Mouse (Mus musculus) heart, adult 2 months (tissue): ENCODE data around the gene Fam89a. TPM values are rescaled to one million over a fixed set of nuclear protein-coding genes. Genes with fewer than 3 reads are reported as not detected.
A peak's percentile ranks its signal among the peaks of the same experiment; 100 is the strongest.

Experiments used
- DNase-seq, 2 experiments: peaks; one replicate each; pipeline ENCODE4 v3.0.0; 2021
- H3K27ac ChIP-seq: fragments of 200-600 bp; 2 replicates; pipeline ENCODE4 v1.8.1; 2022
- H3K27me3 ChIP-seq: fragments of 200-500 bp; 2 replicates; pipeline ENCODE4 v1.6.1; 2012; ENCODE audit warnings: mild to moderate bottlenecking, low read length, inconsistent platforms, mixed read lengths; ENCODE audit not compliant: control insufficient read depth, insufficient read depth
- H3K36me3 ChIP-seq: fragments of 200-500 bp; 2 replicates; pipeline ENCODE4 v1.6.1; 2012; ENCODE audit warnings: low read length, inconsistent platforms; ENCODE audit not compliant: control insufficient read depth, insufficient read depth
- H3K4me1 ChIP-seq: fragments of 200-500 bp; 2 replicates; pipeline ENCODE4 v1.6.1; 2011; ENCODE audit warnings: low read length; ENCODE audit not compliant: control insufficient read depth, insufficient read depth
- H3K4me3 ChIP-seq: fragments of 200-600 bp; 2 replicates; pipeline ENCODE4 v1.8.1; 2022
- H3K79me2 ChIP-seq: fragments of 200-500 bp; replicated peaks from 2 replicates; pipeline ENCODE4 v1.6.1; 2012; ENCODE audit warnings: mild to moderate bottlenecking, inconsistent platforms, low read length, moderate library complexity, mixed read lengths; ENCODE audit not compliant: control insufficient read depth, insufficient read depth
- H3K9ac ChIP-seq: fragments of 200-500 bp; 2 replicates; pipeline ENCODE4 v1.6.1; 2012; ENCODE audit warnings: low read depth, mild to moderate bottlenecking, control low read depth, inconsistent platforms, low read length, mixed read lengths
- CTCF ChIP-seq: fragments of 200-600 bp; IDR thresholded peaks from 2 replicates; pipeline ENCODE4 v1.8.1; 2022; ENCODE audit warnings: antibody characterized with exemption, mild to moderate bottlenecking, moderate library complexity
- EP300 ChIP-seq: fragments of 200-500 bp; IDR thresholded peaks from 2 replicates; pipeline ENCODE4 v1.6.1; 2011; ENCODE audit warnings: low read depth, low read length, control low read depth; ENCODE audit not compliant: insufficient read depth
- POLR2A ChIP-seq: fragments of 200-500 bp; IDR thresholded peaks from 2 replicates; pipeline ENCODE4 v1.6.1; 2011; ENCODE audit warnings: mild to moderate bottlenecking, low read depth, low read length, control low read depth; ENCODE audit not compliant: insufficient read depth
- WGBS: fragments of 180-500 bp; shearing (Covaris S2); methylation state at CpG from one replicate; pipeline ENCODE4 v1.1.7; 2018; 5-methylcytosine and 5-hydroxymethylcytosine counted together
- intact Hi-C: fragments of 180-260 bp; cut with DNase I; formaldehyde crosslinking; loops from one replicate; pipeline ENCODE4 v1.15.1; 2025
- polyA plus RNA-seq: library from polyadenylated mRNA; depleted of rRNA; stranded (reverse); fragments of >200 nt; gene quantifications from 2 replicates; pipeline ENCODE4 v1.2.3, GENCODE M21; 2012
- total RNA-seq, 2 experiments: library from RNA; stranded (reverse); gene quantifications; 2 replicates each; pipeline ENCODE4 v1.2.3; 2021

Fam89a gene
- total and polyA plus RNA-seq, 3 experiments = 1.6 to 2.1 (median 1.8) TPM

GRCm38 (mm10) chr8:124783228-124783627 lies 31.6 kb upstream of the Fam89a start:
- no peak overlapping the region for H3K4me3 ChIP-seq
- TF ChIP-seq POLR2A (no peak), EP300 (no peak), CTCF (no peak)
- no peak overlapping the region for H3K27ac ChIP-seq
- DNase-seq = no peak
- H3K9ac ChIP-seq = no peak overlapping the region
- intact Hi-C loops = no loop called here
- H3K79me2 ChIP-seq = no peaks in the 10 kb centered on the region
- H3K36me3 ChIP-seq = no peaks in the 10 kb centered on the region
- 67% methylated on average over 15 of the region's 15 CpGs for WGBS
- no peaks in the 10 kb centered on the region; the same call in 1 of the 2 replicates for H3K4me1 ChIP-seq
- H3K27me3 ChIP-seq = no peaks in the 10 kb centered on the region; the same call in 1 of the 2 replicates

- Histone ChIP-seq H3K27me3 (no peaks in the 10 kb centered on the region; the same call in 1 of the 2 replicates), H3K36me3 (no peaks in the 10 kb centered on the region), H3K79me2 (no peaks in the 10 kb centered on the region), H3K4me3 (no peak overlapping the region), H3K9ac (no peak overlapping the region), H3K4me1 (no peaks in the 10 kb centered on the region; the same call in 1 of the 2 replicates), H3K27ac (no peak overlapping the region)
- no peak for DNase-seq
- no peak for TF ChIP-seq POLR2A
- no peak for TF ChIP-seq CTCF
- TF ChIP-seq EP300 = no peak
- WGBS = 70% methylated on average over 3 of the region's 3 CpGs
- intact Hi-C loops = no loop called here
Observed at GRCm38 (mm10) chr8:124782431-124782830, 30.8 kb upstream of the Fam89a start.

GRCm38 (mm10) chr8:124780236-124780635 lies 28.6 kb upstream of the Fam89a start:
- under 1% methylated on average over 7 of the region's 7 CpGs for WGBS
- intact Hi-C loops = no loop called here
- H3K27ac ChIP-seq = peak overlapping the region; percentile 68
- H3K36me3 ChIP-seq = no peaks in the 10 kb centered on the region
- H3K27me3 ChIP-seq = no peaks in the 10 kb centered on the region; the same call in 1 of the 2 replicates
- H3K4me3 ChIP-seq = no peak overlapping the region
- H3K9ac ChIP-seq = no peak overlapping the region
- H3K4me1 ChIP-seq = peaks cover 2% of the 10 kb centered on the region
- H3K79me2 ChIP-seq = no peaks in the 10 kb centered on the region
- peak; percentile 49; the same call in 1 of the 2 replicates for TF ChIP-seq EP300
- TF ChIP-seq POLR2A = no peak
- peak; percentile 34 to 66 for DNase-seq

GRCm38 (mm10) chr8:124775695-124776094 lies 24.1 kb upstream of the Fam89a start:
- Histone ChIP-seq H3K27ac (no peak overlapping the region), H3K36me3 (no peaks in the 10 kb centered on the region), H3K9ac (no peak overlapping the region), H3K4me1 (peaks cover 2% of the 10 kb centered on the region), H3K79me2 (no peaks in the 10 kb centered on the region), H3K4me3 (no peak overlapping the region), H3K27me3 (no peaks in the 10 kb centered on the region)
- WGBS = 23% methylated on average over 16 of the region's 16 CpGs
- no peak for TF ChIP-seq EP300
- TF ChIP-seq CTCF = peak; percentile 96
- intact Hi-C loops = loop anchor here (2.0 to 5.0 kb wide), 2 partner anchors 37 to 158 kb away; no protein-coding TSS in a partner anchor
- peak; percentile 61 to 69 for DNase-seq

- no peaks in the 10 kb centered on the region for H3K79me2 ChIP-seq
- no peak for TF ChIP-seq CTCF
- TF ChIP-seq POLR2A = no peak
- no peak for TF ChIP-seq EP300
- no peak overlapping the region for H3K9ac ChIP-seq
- intact Hi-C loops = no loop called here
- DNase-seq = no peak
- peaks cover 2% of the 10 kb centered on the region for H3K4me1 ChIP-seq
- H3K36me3 ChIP-seq = no peaks in the 10 kb centered on the region
- no peaks in the 10 kb centered on the region for H3K27me3 ChIP-seq
- H3K4me3 ChIP-seq = no peak overlapping the region
- no peak overlapping the region for H3K27ac ChIP-seq
- 63% methylated on average over 2 of the region's 2 CpGs for WGBS
Observed at GRCm38 (mm10) chr8:124772389-124772788, 20.8 kb upstream of the Fam89a start.

- no peak overlapping the region for H3K27ac ChIP-seq
- H3K36me3 ChIP-seq = no peaks in the 10 kb centered on the region
- H3K4me3 ChIP-seq = no peak overlapping the region
- intact Hi-C loops = no loop called here
- no peak overlapping the region for H3K9ac ChIP-seq
- no peaks in the 10 kb centered on the region for H3K27me3 ChIP-seq
- no peaks in the 10 kb centered on the region for H3K4me1 ChIP-seq
- DNase-seq = no peak
- H3K79me2 ChIP-seq = no peaks in the 10 kb centered on the region
- 76% methylated on average over 7 of the region's 7 CpGs for WGBS
- TF ChIP-seq CTCF (no peak), EP300 (no peak), POLR2A (no peak)
Observed at GRCm38 (mm10) chr8:124763061-124763460, 11.4 kb upstream of the Fam89a start.
